Comparison of ENCODE assay signal across 17 mouse cellular contexts in the genomic region with DNA sequence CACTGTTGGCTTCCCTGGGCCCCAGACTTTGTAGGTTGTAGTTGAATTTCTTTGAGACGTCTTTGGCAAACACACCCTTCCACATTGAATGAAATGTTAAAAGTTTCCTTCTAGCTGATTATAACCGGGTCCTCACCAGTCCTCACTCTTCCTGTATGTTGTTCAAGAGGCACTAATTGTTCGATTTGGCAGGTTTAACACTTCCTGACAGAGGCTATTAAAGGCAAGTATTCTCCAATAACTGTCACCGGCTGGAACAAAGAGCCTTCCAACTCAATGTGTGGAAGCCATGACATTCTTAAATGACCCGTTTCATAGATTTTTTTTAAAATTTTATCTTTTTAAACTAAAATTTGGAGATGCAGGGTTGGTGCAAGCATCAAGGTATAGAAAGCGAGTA.
"Had no signal": no experiment of that assay in that cellular context is flagged by ENCODE, and none has a peak within 500 bp of the region (broad histone marks: within the 10 kb centered on the region; RNA-seq: fewer than 3 reads in every experiment).

No protein-coding gene starts in this region.

- H3K27me3 ChIP-seq: kidney, embryonic 15.5 days; limb, embryonic 15.5 days; liver, embryonic 12.5 days; megakaryocyte, embryonic 14.5 days; midbrain, embryonic 15.5 days; neural tube, embryonic 12.5 days; stomach, embryonic 15.5 days had no signal

- DNase-seq: kidney, adult 18-20 months; kidney, postnatal 25 days; left cerebral cortex, postnatal 4 days; lung, embryonic 14.5 days; lung, postnatal 10 days; right cerebral cortex, postnatal 14 days; thymus, adult 2 months; thymus, postnatal 25 days had no signal

- H3K4me1 ChIP-seq: kidney, embryonic 15.5 days; limb, embryonic 15.5 days; liver, embryonic 12.5 days; midbrain, embryonic 15.5 days; neural tube, embryonic 12.5 days; stomach, embryonic 15.5 days had no signal

- H3K4me3 ChIP-seq: kidney, embryonic 15.5 days; limb, embryonic 15.5 days; liver, embryonic 12.5 days; megakaryocyte, embryonic 14.5 days; midbrain, embryonic 15.5 days; neural tube, embryonic 12.5 days; stomach, embryonic 15.5 days had no signal

- H3K9ac ChIP-seq: kidney, embryonic 15.5 days; limb, embryonic 15.5 days; liver, embryonic 12.5 days; lung, embryonic 14.5 days; midbrain, embryonic 15.5 days; neural tube, embryonic 12.5 days; stomach, embryonic 15.5 days had no signal

- H3K36me3 ChIP-seq: kidney, embryonic 15.5 days; limb, embryonic 15.5 days; liver, embryonic 12.5 days; midbrain, embryonic 15.5 days; neural tube, embryonic 12.5 days; stomach, embryonic 15.5 days had no signal

- H3K4me2 ChIP-seq: kidney, embryonic 15.5 days; limb, embryonic 15.5 days; liver, embryonic 12.5 days; lung, embryonic 14.5 days; midbrain, embryonic 11.5 days; midbrain, embryonic 15.5 days; neural tube, embryonic 12.5 days; stomach, embryonic 15.5 days had no signal

- ATAC-seq: liver, embryonic 12.5 days; midbrain, embryonic 15.5 days had no signal

- H3K27ac ChIP-seq: kidney, embryonic 15.5 days; limb, embryonic 15.5 days; liver, embryonic 12.5 days; macrophage; midbrain, embryonic 15.5 days; neural tube, embryonic 12.5 days; stomach, embryonic 15.5 days had no signal

- H3K9me3 ChIP-seq: kidney, embryonic 15.5 days; limb, embryonic 15.5 days; liver, embryonic 12.5 days; megakaryocyte, embryonic 14.5 days; midbrain, embryonic 15.5 days; neural tube, embryonic 12.5 days; stomach, embryonic 15.5 days had no signal
